Mouse (Mus musculus) frontal cortex, adult (tissue): ENCODE measurements at regions not wholly inside any gene's neighbourhood (a gene's known extent, or its start where the extent isn't known, plus 50 kb on each side); places are given as distances from the start of the nearest gene placed in this dataset.

Source experiments
- ATAC-seq: cut with Nextera tagmentation; 2 replicates; pipeline ENCODE4 v1.9.2; 2017; ENCODE audit warnings: mild to moderate bottlenecking, moderate library complexity, mixed read lengths; ENCODE audit not compliant: low TSS enrichment

DNA sequence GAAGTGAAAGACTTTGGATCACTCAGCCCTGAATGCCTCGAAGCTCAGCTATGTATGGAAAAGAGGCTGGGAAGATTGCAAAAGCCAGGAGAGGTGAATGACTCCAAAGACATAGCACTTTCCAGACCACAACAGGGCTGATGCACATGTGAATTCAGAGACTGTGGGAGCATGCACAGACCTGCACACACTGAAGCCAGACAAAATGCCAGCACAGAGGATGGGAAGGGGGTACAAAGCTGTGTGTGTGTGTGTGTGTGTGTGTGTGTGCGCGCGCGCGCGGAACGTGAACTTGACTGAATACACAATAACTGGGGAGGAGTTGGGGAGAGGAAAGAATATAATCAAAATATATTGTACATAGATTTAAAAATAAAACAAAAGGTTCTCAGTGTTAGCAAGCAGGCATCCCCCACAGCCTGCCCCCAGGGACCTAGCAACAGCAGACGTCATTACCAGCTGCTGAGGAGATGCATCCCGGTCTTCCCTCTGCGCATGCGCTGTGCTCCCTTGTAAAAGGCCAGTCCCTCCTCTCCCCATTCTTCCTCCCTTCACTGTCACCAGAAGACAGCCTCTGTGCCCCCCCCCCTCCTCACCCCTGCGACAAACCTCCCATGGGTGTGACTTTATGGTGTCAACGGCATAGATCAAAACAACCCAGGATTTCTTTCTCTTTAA, 89.5 kb upstream of the Mrps22 start:
- ATAC-seq: peak; percentile 79

DNA sequence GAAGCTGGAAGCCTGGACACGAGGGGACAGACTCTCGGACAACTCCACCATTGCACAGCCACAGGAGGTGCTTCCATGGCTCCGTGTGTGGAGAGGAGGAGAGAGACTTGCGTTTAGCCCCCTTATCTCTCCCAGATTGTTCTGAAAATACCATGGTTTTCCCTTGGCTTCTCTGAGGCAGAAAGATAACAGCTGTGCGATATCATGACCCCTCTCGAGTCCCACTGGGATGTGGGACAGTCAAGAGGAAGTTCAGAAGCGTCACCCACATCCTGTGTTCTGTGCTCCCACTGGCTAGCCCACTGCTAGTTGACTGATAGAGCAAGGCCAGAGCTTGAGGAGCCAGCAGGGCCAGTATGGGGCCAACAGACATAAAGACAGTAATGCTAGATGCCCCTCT, 84.1 kb upstream of the Mrps22 start:
- no peak for ATAC-seq

DNA sequence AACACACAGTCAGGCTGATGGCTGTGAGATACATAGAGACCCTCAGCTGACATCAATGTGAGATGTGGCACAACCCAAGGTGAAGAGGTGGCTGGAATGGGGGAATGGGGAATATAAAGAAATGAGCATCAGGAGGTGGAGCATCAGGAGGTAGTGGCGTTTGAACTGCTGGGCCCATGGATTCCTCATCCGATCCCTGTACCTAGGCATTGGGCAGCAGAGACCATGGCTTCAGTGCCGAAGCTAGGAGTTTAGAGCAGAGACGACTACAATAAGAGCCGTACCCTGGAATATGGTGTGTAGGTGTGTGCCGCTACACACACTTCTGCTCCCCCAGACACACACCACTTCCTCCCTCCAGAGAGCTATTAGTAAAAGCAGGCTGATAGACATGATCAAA, 82.9 kb upstream of the Mrps22 start:
- ATAC-seq: no peak

DNA sequence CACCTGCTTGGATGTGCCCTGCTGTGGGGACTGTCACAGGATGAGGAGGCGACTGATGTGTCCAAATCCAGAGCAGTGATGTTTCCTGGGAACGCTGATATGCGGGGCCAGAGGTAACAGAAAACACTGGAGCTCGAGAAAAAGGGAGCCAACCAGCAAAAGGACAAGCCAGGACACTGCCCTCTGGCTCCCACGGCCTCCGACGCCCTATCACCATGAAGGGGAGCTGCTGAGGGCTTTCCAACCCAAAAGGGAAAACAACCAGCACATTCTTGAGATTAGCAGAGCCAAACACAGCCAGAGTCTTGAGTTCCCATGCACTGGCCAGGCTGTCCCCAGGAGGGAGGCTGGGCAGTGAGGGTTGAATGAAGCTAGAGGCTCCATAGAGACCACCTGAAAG, 74.2 kb upstream of the Mrps22 start:
- no peak for ATAC-seq

DNA sequence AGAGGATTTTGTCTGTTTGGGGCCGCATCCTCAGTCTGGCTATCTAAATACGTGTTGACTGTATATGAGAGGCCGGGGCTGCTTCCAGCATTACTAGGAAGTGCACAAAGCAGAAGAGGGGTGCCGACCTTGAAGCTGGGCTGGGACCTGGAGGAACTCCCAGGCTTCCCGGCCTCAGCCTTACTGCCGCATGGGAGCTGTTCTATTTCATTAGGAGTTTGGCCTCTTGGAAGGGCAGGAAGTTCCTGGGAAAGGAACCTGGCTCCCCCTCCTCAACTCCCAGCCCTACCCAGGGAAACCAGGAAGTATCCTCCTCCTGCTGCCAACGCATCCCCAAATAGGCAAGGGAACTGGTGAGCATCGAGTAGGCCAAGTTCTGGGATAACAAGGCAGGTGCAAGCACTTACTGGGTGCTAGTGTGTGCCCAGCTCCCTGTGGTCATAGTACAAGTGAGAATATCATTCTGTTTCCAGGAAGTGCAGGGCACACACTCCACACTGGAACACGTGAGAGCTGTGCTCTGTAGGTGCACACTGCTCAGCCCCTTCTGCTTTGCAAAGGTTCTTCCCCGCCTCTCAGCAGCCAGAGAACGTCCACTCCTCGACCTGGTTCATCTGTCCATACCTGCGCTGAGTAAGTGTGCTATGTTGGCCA, 72.1 kb upstream of the Mrps22 start:
- ATAC-seq: no peak

DNA sequence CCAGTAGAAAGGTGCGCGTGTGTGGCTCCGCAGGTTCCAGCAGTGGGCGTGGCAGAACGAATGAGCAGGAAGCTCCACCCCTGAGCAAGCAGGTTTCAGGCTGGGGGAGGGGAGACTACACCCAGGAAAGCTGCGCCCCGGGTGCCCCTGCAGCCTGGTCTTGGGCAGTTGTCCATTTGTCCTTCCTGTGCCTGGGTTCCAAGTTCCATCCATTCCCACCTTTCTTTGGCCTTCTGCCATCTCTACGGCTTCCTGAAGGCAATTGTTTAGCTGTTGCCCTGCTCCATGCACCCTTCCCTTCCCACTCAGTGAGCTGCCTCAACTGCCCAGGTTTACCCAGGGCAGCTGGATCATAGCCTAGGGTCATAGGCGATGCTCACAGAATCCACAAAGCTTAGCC, 70.9 kb upstream of the Mrps22 start:
- no peak for ATAC-seq

DNA sequence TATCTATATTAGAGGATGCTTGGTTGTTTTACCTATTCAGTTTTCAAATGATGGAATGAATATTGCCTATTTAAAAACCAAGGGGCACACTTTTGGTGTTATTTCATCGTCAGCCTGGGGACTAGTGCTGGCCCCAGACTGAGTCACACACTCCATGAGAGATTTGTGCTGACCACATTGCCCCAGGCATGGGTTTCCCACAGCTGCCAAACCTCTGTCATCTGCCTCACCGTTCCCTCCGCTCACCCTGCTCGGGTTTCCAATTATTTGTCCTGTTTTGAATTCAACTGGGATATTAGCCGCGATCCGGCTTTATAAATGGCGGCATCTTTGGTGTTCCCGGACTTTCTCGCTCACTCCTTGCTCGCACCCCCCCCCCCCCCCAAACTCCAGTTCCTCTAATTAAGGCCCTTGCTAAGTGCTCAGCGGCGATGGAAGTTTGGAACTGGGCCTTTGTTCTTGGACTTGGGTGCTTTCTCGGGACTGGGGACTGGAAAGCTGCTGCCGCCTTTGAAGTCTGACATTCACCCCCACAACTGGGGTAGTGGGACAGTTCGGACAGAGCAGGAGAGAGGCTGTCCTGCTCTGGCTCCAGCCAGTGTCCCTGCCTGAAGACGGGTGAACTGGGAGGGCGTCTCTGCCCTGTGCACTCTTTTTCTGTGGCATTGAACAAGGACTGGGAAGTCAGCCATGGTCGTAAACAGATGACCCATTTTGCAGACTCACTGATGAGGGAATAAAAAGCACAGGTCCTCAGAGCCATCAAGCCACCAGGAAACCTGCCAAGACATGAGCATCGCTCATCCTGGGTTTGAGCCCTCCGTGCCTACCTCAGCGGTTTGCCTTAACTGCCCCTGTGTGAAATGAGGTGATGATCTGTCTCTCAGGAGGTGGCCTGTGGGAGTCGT, 67.2 kb upstream of the Mrps22 start:
- no peak for ATAC-seq

DNA sequence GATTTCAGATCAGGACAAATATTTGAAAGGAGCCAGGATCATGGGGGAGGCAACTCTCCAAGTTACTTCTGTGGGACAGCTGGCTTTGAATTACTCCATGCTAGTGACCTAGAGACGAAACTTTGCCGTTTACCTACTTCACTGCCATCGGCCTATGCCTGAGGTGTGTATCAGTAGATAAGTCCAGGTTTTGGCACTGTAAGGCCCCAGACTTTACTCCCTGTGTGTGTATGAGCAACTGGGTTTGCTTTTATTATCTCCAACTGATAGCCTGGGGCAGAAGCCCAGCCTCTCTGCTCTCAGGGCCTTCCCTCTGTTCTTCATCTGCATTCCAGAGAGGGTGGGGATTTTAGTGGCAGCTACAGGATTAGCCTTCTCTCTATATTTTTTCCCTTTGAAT, 65.6 kb upstream of the Mrps22 start:
- no peak for ATAC-seq

DNA sequence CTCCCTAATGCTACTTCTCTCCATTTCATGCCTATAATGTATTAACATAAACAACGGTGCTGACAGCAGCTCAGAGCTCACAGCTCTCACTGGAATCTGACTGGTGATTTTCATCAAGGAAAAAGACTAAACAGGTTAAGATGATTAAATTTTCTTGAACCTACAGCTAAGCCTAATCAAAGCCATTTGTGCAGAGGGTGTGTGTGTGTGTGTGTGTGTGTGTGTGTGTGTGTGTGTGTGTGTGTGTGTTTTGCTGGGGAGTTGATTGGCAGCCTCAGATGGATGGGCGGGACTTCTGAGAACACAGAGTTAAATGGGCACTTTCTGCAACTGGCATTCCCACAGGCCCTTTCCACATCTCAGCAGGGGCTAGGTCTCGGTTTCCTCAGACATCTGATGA, 61.6 kb upstream of the Mrps22 start:
- ATAC-seq: no peak

DNA sequence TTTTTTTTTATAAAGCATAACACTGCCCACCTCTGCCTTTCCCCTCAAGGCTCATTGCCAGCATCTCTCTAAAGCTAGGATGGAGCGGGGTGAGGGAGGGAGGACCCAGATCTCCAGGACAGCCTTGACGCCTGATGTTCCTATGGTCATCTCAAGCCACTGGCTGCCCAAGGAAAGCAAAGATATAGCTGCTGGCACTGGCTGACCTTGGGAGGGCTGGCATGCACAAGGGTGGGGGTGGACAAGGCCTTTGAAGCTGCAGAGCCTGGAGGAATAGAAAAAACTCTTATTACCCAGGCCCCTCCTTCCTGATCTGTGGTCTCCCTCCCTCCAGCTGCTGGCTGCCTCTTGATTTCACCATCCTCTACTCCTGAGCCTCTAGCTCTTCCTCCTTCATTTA, 50.2 kb upstream of the Mrps22 start:
- no peak for ATAC-seq
